Mouse (Mus musculus) G1E (cell line): ENCODE results near the gene Pole2.

Experiments
- CTCF ChIP-seq: IDR thresholded peaks from 2 replicates; pipeline ENCODE4 v1.5.1; 2012; ENCODE audit warnings: low read depth, low read length, inconsistent platforms, mixed read lengths
- GATA1 ChIP-seq: IDR thresholded peaks from 2 replicates; pipeline ENCODE4 v1.6.1; 2012; ENCODE audit warnings: borderline replicate concordance, low read length, inconsistent platforms, mixed read lengths
- POLR2AphosphoS5 ChIP-seq: IDR thresholded peaks from 2 replicates; pipeline ENCODE4 v1.6.1; 2012; ENCODE audit warnings: low read depth, low read length, inconsistent platforms; ENCODE audit not compliant: insufficient replicate concordance

DNA sequence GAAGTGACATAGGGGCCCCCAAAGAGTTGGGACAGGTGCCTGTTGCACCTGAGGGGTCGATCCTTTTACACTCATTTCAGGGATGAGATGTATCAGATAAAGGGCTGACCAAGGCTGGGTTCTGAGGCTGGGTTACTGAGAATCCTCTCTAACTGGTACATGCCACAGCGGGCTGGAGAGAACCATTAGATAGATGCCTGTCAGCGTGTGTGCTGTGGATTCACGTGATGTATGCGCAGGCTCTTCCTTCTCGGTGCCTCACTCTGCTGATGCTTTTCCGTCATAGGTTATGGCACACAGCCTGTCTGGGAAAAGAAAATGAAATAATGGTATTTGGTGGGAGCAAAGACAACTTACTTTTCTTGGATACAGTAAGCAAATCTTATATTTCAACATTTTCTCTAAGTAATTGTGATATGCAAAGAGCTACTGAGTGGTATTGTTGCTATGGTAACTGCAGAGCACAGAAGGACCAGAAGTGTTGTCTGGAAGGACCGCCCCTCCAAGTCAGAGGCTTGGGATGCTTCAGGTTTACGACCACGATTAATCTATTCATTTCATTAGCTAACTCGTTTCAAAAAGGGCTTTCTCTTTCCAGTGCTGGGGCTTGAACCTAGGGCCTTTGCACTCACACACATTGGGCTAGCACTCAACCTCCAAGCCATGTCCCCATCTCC is 40.1 kb upstream of the Pole2 start:
- TF ChIP-seq CTCF (no peak), POLR2AphosphoS5 (no peak), GATA1 (no peak)
